33 mouse cellular contexts compared by ENCODE assay signal in the genomic region with DNA sequence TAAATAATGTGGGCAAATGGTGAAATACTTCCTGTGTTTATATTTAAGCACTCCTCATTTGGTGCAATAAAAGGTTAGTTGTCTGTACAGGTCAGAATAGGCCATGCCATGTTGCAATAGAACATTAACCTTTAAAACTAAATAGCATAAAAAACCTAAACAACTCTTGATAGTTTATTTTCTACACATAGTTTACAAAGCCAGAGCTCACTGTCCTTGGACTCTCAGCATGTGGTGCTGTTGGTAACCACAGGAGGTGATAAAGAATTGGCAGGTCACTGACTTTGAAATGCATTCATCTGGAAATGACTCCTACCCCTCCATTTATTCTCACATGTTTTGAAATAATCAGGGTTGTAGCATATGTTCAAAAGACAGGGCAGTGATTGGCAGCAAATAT. TPM values are rescaled to one million over a fixed set of nuclear protein-coding genes. Genes with fewer than 3 reads are reported as not detected.
A peak's percentile ranks its signal among the peaks of the same experiment; 100 is the strongest.
DNase-seq lines count a peak whose midpoint lies in the region; ATAC-seq and TF ChIP-seq lines count a peak whose summit lies in the region.
"Had no signal": no experiment of that assay in that cellular context is flagged by ENCODE, and none has a peak within 500 bp of the region (broad histone marks: within the 10 kb centered on the region; RNA-seq: fewer than 3 reads in every experiment).

No protein-coding gene starts in this region.

- intact Hi-C loops in heart, postnatal 36 days (cut with DNase I): loop anchor here (5.0 kb wide), 1 partner anchor 50 kb away; no protein-coding TSS in a partner anchor

- no peak for ATAC-seq in liver, embryonic 11.5 days (replicated peaks; ENCODE audit: low FRiP score)
- ATAC-seq: forebrain, embryonic 13.5 days; hindbrain, postnatal 0 days; intestine, embryonic 15.5 days; midbrain, embryonic 15.5 days; Patski had no signal

- no peak overlapping the region for H3K27ac ChIP-seq in liver, adult 2 months (replicated peaks; ENCODE audit: insufficient read depth, low read depth, low read length)
- H3K27ac ChIP-seq in liver, embryonic 11.5 days (ENCODE audit: low read depth, low read length): no peak overlapping the region
- H3K27ac ChIP-seq in embryonic facial prominence, embryonic 10.5 days (replicated peaks): no peak overlapping the region
- H3K27ac ChIP-seq: forebrain, embryonic 13.5 days; heart, embryonic 15.5 days; hindbrain, embryonic 12.5 days; hindbrain, postnatal 0 days; intestine, embryonic 15.5 days; layer of hippocampus, adult 2 months; limb, embryonic 10.5 days; limb, embryonic 15.5 days; midbrain, embryonic 10.5 days; midbrain, embryonic 15.5 days; neural tube, embryonic 15.5 days had no signal

- peaks cover 1% of the 10 kb centered on the region; the same call in 1 of the 2 replicates for H3K4me1 ChIP-seq in liver, adult 2 months (ENCODE audit: control insufficient read depth, insufficient read depth, low read length)
- H3K4me1 ChIP-seq in liver, embryonic 11.5 days (replicated peaks; ENCODE audit: control insufficient read depth, insufficient read depth, low read length): no peaks in the 10 kb centered on the region
- no peaks in the 10 kb centered on the region for H3K4me1 ChIP-seq in embryonic facial prominence, embryonic 10.5 days
- H3K4me1 ChIP-seq: forebrain, embryonic 13.5 days; heart, embryonic 15.5 days; hindbrain, embryonic 12.5 days; intestine, embryonic 15.5 days; limb, embryonic 10.5 days; midbrain, embryonic 10.5 days; midbrain, embryonic 15.5 days; neural tube, embryonic 15.5 days had no signal

- H3K9me3 ChIP-seq in liver, embryonic 11.5 days (ENCODE audit: control insufficient read depth, low read length): no peaks in the 10 kb centered on the region
- no peaks in the 10 kb centered on the region for H3K9me3 ChIP-seq in embryonic facial prominence, embryonic 10.5 days
- H3K9me3 ChIP-seq: forebrain, embryonic 13.5 days; heart, embryonic 15.5 days; hindbrain, embryonic 12.5 days; intestine, embryonic 15.5 days; limb, embryonic 10.5 days; limb, embryonic 15.5 days; midbrain, embryonic 10.5 days; midbrain, embryonic 15.5 days; neural tube, embryonic 15.5 days had no signal

- no peak for TF ChIP-seq CTCF in liver, adult 2 months (IDR thresholded peaks at IDR 0.05; ENCODE audit: low read depth, low read length)

- H3K79me2 ChIP-seq in liver, adult 2 months (ENCODE audit: control insufficient read depth, insufficient read depth, low read length): no peaks in the 10 kb centered on the region

- no peak for TF ChIP-seq POLR2A in liver, adult 2 months (IDR thresholded peaks at IDR 0.05; ENCODE audit: extremely low read depth, insufficient read depth, low read length)

- no peaks in the 10 kb centered on the region for H3K36me3 ChIP-seq in liver, adult 2 months (ENCODE audit: control insufficient read depth, insufficient read depth, low read length)
- H3K36me3 ChIP-seq in liver, embryonic 11.5 days (ENCODE audit: control insufficient read depth, insufficient read depth, low read length): no peaks in the 10 kb centered on the region
- no peaks in the 10 kb centered on the region for H3K36me3 ChIP-seq in embryonic facial prominence, embryonic 10.5 days (replicated peaks)
- H3K36me3 ChIP-seq: heart, embryonic 15.5 days; hindbrain, embryonic 12.5 days; intestine, embryonic 15.5 days; limb, embryonic 10.5 days; limb, embryonic 15.5 days; midbrain, embryonic 10.5 days; midbrain, embryonic 15.5 days; neural tube, embryonic 15.5 days had no signal

- H3K27me3 ChIP-seq in liver, adult 2 months (ENCODE audit: control insufficient read depth, insufficient read depth, low read length): no peaks in the 10 kb centered on the region
- no peaks in the 10 kb centered on the region for H3K27me3 ChIP-seq in liver, embryonic 11.5 days (replicated peaks; ENCODE audit: control insufficient read depth, insufficient read depth, low read length)
- H3K27me3 ChIP-seq in embryonic facial prominence, embryonic 10.5 days (replicated peaks; ENCODE audit: low read depth, poor library complexity, severe bottlenecking): no peaks in the 10 kb centered on the region
- H3K27me3 ChIP-seq: forebrain, embryonic 13.5 days; heart, embryonic 15.5 days; hindbrain, embryonic 12.5 days; intestine, embryonic 15.5 days; limb, embryonic 15.5 days; midbrain, embryonic 15.5 days; neural tube, embryonic 15.5 days; Patski had no signal

- DNase-seq in liver, adult 2 months (ENCODE audit: extremely low read depth, low read depth, low spot score): peak; percentile 58
- DNase-seq in liver, embryonic 11.5 days (ENCODE audit: low spot score): no peak
- DNase-seq in cerebellum, adult 11 months: peak; percentile 2
- peak; percentile 31 for DNase-seq in cerebellum, adult 9-10 months
- DNase-seq in cerebellum, postnatal 36 days: peak; percentile 16 to 24
- no peak for DNase-seq in embryonic facial prominence, embryonic 10.5 days (ENCODE audit: low spot score)
- DNase-seq in heart, postnatal 36 days: no peak
- DNase-seq in spleen, adult 12 weeks (ENCODE audit: low spot score): no peak
- DNase-seq: adrenal gland, postnatal 14 days; gastrocnemius, postnatal 10 days; kidney, adult 8-10 months; kidney, postnatal 25 days; lung, embryonic 14.5 days; right cerebral cortex, postnatal 25 days; spleen, adult 18-20 months; thymus, adult 18-20 months; thymus, postnatal 25 days had no signal

- H3K4me3 ChIP-seq in liver, adult 2 months (ENCODE audit: insufficient read depth, low read depth, low read length): no peak overlapping the region
- H3K4me3 ChIP-seq in liver, embryonic 11.5 days (ENCODE audit: low read depth, low read length): no peak overlapping the region
- no peak overlapping the region for H3K4me3 ChIP-seq in embryonic facial prominence, embryonic 10.5 days
- H3K4me3 ChIP-seq: forebrain, embryonic 13.5 days; heart, embryonic 15.5 days; hindbrain, embryonic 12.5 days; intestine, embryonic 15.5 days; layer of hippocampus, adult 2 months; limb, embryonic 10.5 days; limb, embryonic 15.5 days; midbrain, embryonic 10.5 days; midbrain, embryonic 15.5 days; neural tube, embryonic 15.5 days had no signal

- no peak overlapping the region for H3K4me2 ChIP-seq in liver, embryonic 11.5 days
- H3K4me2 ChIP-seq: forebrain, embryonic 13.5 days; heart, embryonic 15.5 days; hindbrain, embryonic 12.5 days; intestine, embryonic 15.5 days; limb, embryonic 15.5 days; lung, embryonic 14.5 days; midbrain, embryonic 15.5 days; neural tube, embryonic 15.5 days had no signal

- H3K9ac ChIP-seq in liver, adult 2 months (ENCODE audit: low read depth, low read length): no peak overlapping the region
- H3K9ac ChIP-seq in liver, embryonic 11.5 days (ENCODE audit: low read depth, low read length): no peak overlapping the region
- H3K9ac ChIP-seq: forebrain, embryonic 13.5 days; heart, embryonic 15.5 days; hindbrain, embryonic 12.5 days; intestine, embryonic 15.5 days; limb, embryonic 15.5 days; lung, embryonic 14.5 days; midbrain, embryonic 15.5 days; neural tube, embryonic 15.5 days had no signal

RNA-seq across cellular contexts. Expression of gene Meox2, which starts 59.4 kb away (rescaled TPM):
- not detected in 2 replicates for total RNA-seq in liver, adult 2 months (2014; rRNA removed)
- 0.05 TPM in 1 of 2 replicates, not detected in the other for polyA plus RNA-seq in liver, adult 2 months (2012; rRNA removed)
- 0.92 and 1.7 TPM in 2 replicates for polyA plus RNA-seq in liver, embryonic 11.5 days (2014; fragmentation: Nextera tagmentation; extraction: Ambion mirVana)
- 0.70 and 2.7 TPM in 2 replicates for polyA plus RNA-seq in embryonic facial prominence, embryonic 10.5 days (2016; fragmentation: Nextera tagmentation; extraction: Ambion mirVana)
- total RNA-seq in heart, postnatal 36 days (2021): 10 to 100 TPM; 16.0 to 16.2 TPM
- total RNA-seq: granulocyte monocyte progenitor cell, adult 5-6 weeks; layer of hippocampus, adult 2 months; layer of hippocampus, postnatal 25 days; megakaryocyte progenitor cell, adult 5-6 weeks; MEL had no signal
- polyA plus RNA-seq: Patski had no signal

Comparison
In these comparisons a context has a peak if more than half of its experiments do, and no peak if none do; other contexts are left out.
1. DNase-seq: peak in liver, adult 2 months (single experiment), cerebellum, adult 11 months (single experiment), cerebellum, adult 9-10 months (single experiment) and cerebellum, postnatal 36 days (2 of 2); none in liver, embryonic 11.5 days (single experiment), embryonic facial prominence, embryonic 10.5 days (single experiment), heart, postnatal 36 days (0 of 2) and spleen, adult 12 weeks (single experiment).